Mouse (Mus musculus) forebrain, embryonic 14.5 days (tissue): ENCODE data around the gene Ggact. TPM values are rescaled to one million over a fixed set of nuclear protein-coding genes. Genes with fewer than 3 reads are reported as not detected.

Experiments used
- ATAC-seq: fragments of 200-750 bp; cut with Nextera tagmentation; 2 replicates; pipeline ENCODE4 v1.8.0; 2017; ENCODE audit warnings: mild to moderate bottlenecking, moderate library complexity
- DNase-seq: peaks from one replicate; pipeline ENCODE4 v3.0.0-alpha.2; 2015; ENCODE audit warnings: low spot score
- H3K27ac ChIP-seq: fragments of 300-500 bp; sonication (generic); 2 replicates; pipeline ENCODE4 v1.5.1; 2014; ENCODE audit warnings: low read depth, mild to moderate bottlenecking, control low read depth, low read length, moderate library complexity
- H3K27me3 ChIP-seq: fragments of 300-500 bp; sonication (generic); replicated peaks from 2 replicates; pipeline ENCODE4 v1.6.1; 2014; ENCODE audit warnings: low read length, control low read depth, mixed read lengths; ENCODE audit not compliant: control insufficient read depth, insufficient read depth
- H3K36me3 ChIP-seq: fragments of 300-500 bp; sonication (generic); 2 replicates; pipeline ENCODE4 v1.6.1; 2014; ENCODE audit warnings: low read length, control low read depth; ENCODE audit not compliant: control insufficient read depth, insufficient read depth
- H3K4me1 ChIP-seq: fragments of 300-500 bp; sonication (generic); 2 replicates; pipeline ENCODE4 v1.6.1; 2014; ENCODE audit warnings: antibody characterized with exemption, low read length, control low read depth; ENCODE audit not compliant: control insufficient read depth, insufficient read depth
- H3K4me2 ChIP-seq: fragments of 300-500 bp; sonication (generic); 2 replicates; pipeline ENCODE4 v1.6.1; 2014; ENCODE audit warnings: mild to moderate bottlenecking, control low read depth, low read length
- H3K4me3 ChIP-seq: fragments of 300-500 bp; sonication (generic); 2 replicates; pipeline ENCODE4 v1.5.1; 2014; ENCODE audit warnings: low read depth, low read length, control low read depth
- H3K9ac ChIP-seq: fragments of 300-500 bp; sonication (generic); 2 replicates; pipeline ENCODE4 v1.6.1; 2014; ENCODE audit warnings: mild to moderate bottlenecking, low read length, control low read depth, moderate library complexity
- H3K9me3 ChIP-seq: fragments of 300-500 bp; sonication (generic); replicated peaks from 2 replicates; pipeline ENCODE4 v1.6.1; 2016; ENCODE audit warnings: low read length, control low read depth, mixed read lengths; ENCODE audit not compliant: control insufficient read depth
- WGBS: fragments of 180-500 bp; shearing (Covaris S2); extraction: QIAGEN DNeasy Blood & Tissue Kit; methylation state at CpG from one replicate; pipeline ENCODE4 v1.1.7; 2014; 5-methylcytosine and 5-hydroxymethylcytosine counted together
- polyA plus RNA-seq: library from polyadenylated mRNA; unstranded; fragments of >200 nt; fragmentation: Nextera tagmentation; extraction: Ambion mirVana; gene quantifications from 2 replicates; pipeline ENCODE4 v1.2.1, GENCODE M21; 2014

Gene Ggact
- polyA plus RNA-seq, 1 experiment from 2014 or later, result 6.9 TPM

DNA sequence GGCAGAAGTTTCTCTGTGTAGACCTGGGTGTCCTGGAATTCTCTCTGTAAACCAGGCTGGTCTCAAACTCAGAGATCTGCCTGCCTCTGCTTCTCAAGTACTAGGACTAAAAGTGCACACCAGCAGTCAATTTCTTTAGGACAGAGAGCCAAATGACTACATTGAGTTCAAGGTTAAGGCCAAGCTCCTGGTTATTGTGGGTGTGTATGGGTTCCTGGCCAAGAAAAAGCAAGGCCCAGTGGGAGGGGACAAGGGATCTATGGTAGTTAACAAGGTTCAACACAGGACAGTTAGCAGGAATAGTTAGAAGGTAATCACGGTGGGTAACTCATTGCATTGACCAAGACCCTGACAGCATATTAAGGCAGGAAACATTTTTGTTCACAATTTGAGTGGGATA, 8.6 kb downstream of the Ggact start:
- Histone ChIP-seq H3K4me1 (peaks cover 11% of the 10 kb centered on the region; the same call in 1 of the 2 replicates), H3K4me2 (no peak overlapping the region), H3K27ac (no peak overlapping the region), H3K9ac (no peak overlapping the region), H3K36me3 (no peaks in the 10 kb centered on the region), H3K27me3 (no peaks in the 10 kb centered on the region), H3K4me3 (no peak overlapping the region), H3K9me3 (peaks cover 4% of the 10 kb centered on the region; the same call in 1 of the 2 replicates)
- WGBS, result 90% methylated on average over 1 of the region's 1 CpGs
- ATAC-seq (no peak), DNase-seq (no peak)

DNA sequence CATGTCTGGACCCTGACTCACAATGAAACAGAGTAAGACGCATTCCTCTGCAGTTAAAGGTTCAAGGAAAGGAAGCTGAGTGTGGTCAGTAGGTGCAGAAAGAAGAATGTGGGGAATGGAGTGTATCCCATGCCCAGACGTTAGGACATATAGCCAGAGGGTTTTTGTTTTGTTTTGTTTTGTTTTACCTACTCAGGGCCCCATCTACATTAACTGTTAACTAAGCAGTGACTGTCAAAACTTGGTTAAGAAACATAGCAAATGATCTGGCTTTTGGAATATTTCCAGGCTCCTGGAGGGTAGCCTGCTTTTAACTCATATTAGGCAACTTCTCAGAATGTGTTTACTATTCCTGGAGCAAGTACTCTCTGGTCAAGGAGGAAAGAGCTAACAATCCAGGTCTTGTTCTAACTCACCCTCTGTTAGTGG, 9.6 kb downstream of the Ggact start:
- H3K9me3 ChIP-seq, result peaks cover 4% of the 10 kb centered on the region; the same call in 1 of the 2 replicates

DNA sequence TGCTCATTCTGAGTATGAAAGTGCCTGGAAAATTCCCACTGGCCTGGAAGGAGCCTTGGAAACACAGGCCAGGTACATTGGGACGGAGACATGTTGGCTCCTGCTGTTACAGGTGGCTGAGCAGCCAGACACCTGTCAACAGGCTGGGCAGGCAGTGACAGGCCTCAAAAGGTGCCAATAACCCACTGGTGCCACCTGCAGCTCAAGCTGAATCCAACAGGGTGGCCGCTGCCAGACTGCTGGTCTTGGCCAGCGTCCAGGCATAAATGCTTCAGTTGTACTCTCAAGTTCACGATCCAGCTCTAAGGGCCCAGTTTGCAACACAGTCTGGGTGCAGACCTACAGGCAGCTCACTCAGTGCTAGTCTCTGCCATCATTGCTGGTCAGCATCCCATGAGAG, 10.7 kb downstream of the Ggact start:
- 38% methylated on average over 4 of the region's 4 CpGs for WGBS
- no peak overlapping the region for H3K4me2 ChIP-seq
- no peak overlapping the region for H3K27ac ChIP-seq
- no peaks in the 10 kb centered on the region for H3K36me3 ChIP-seq
- no peak overlapping the region for H3K4me3 ChIP-seq
- peak; percentile 83 for ATAC-seq
- DNase-seq, result peak; percentile 77
- H3K4me1 ChIP-seq, result peaks cover 11% of the 10 kb centered on the region; the same call in 1 of the 2 replicates
- no peaks in the 10 kb centered on the region; the same call in 1 of the 2 replicates for H3K9me3 ChIP-seq
- no peak overlapping the region for H3K9ac ChIP-seq
- H3K27me3 ChIP-seq, result no peaks in the 10 kb centered on the region

More for the DNA sequence above, 9.6 kb downstream of the Ggact start:
- Histone ChIP-seq H3K4me1 (peaks cover 11% of the 10 kb centered on the region; the same call in 1 of the 2 replicates), H3K27me3 (no peaks in the 10 kb centered on the region), H3K4me3 (no peak overlapping the region), H3K27ac (no peak overlapping the region), H3K4me2 (no peak overlapping the region), H3K9ac (no peak overlapping the region), H3K36me3 (no peaks in the 10 kb centered on the region)
- ATAC-seq (no peak), DNase-seq (peak; percentile 32)
- 49% methylated on average over 2 of the region's 2 CpGs for WGBS

DNA sequence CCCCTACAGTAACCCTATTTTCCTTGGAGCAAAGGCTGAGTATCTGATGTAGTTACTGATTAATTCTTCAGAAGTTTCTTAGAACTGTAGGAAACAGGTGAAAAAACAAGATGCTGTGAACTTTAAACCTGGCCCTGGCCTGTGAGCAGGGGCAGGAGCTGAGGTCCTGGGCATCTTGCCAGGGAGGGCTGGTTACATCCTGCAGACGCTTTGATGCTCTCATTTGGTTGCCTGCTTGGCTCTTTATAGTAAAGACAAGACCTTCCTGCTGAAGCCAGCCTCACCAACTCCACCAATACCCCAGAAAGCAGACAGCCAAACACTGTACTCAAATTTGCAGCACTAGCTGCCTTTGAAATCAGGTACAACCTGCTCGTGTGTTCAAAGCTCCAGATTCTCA, 11.4 kb downstream of the Ggact start:
- Histone ChIP-seq H3K4me2 (no peak overlapping the region), H3K36me3 (no peaks in the 10 kb centered on the region), H3K4me1 (peaks cover 11% of the 10 kb centered on the region; the same call in 1 of the 2 replicates), H3K27ac (no peak overlapping the region), H3K9ac (no peak overlapping the region), H3K27me3 (no peaks in the 10 kb centered on the region), H3K4me3 (no peak overlapping the region), H3K9me3 (no peaks in the 10 kb centered on the region; the same call in 1 of the 2 replicates)
- DNase-seq (peak; percentile 44), ATAC-seq (no peak)
- WGBS, result 40% methylated on average over 2 of the region's 2 CpGs

DNA sequence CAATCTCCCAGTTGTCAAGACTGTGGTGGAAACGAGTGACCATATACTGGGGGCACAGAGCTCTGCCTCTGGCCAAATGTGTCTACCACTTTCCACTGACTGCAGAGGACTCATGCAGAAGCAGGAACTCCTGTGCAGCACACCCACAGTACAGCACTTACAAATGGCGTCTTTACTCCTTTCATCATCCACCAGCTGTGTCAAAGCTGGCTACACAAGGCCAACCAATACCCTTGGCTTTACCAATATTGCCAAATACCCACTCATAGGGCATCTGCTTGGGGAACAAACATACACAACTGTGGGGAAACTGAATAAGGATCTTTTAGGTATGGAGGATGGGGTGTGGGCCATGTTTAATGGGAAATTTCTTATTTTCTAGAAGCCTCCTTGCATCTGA, 11.8 kb downstream of the Ggact start:
- 94% methylated on average over 2 of the region's 2 CpGs for WGBS
- peaks cover 11% of the 10 kb centered on the region; the same call in 1 of the 2 replicates for H3K4me1 ChIP-seq
- H3K27ac ChIP-seq, result no peak overlapping the region
- H3K4me3 ChIP-seq, result no peak overlapping the region
- ATAC-seq (no peak), DNase-seq (no peak)
- H3K36me3 ChIP-seq, result no peaks in the 10 kb centered on the region
- H3K4me2 ChIP-seq, result no peak overlapping the region
- H3K27me3 ChIP-seq, result no peaks in the 10 kb centered on the region
- no peak overlapping the region for H3K9ac ChIP-seq
- H3K9me3 ChIP-seq, result no peaks in the 10 kb centered on the region

DNA sequence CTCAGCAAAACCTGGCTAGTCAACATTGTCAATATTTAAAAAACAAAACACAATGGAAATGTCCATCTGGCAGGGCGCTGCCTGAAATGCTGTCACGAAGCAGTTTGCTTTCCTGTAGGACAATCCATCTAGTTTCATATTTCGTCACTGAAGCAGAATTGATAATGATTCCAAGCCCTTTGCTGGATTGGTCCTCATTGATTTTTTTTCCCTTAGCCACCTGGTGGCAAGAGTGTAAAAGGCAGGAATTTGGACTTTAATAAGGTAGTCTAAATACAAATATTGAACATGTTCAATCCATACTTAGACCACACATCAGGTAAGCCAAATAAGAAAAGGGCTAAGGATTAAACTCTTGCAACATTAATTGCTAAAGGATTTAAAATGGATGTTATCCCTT, 12.4 kb downstream of the Ggact start:
- Histone ChIP-seq H3K4me3 (no peak overlapping the region), H3K4me2 (no peak overlapping the region), H3K36me3 (no peaks in the 10 kb centered on the region), H3K9me3 (no peaks in the 10 kb centered on the region), H3K27ac (no peak overlapping the region), H3K4me1 (peaks cover 11% of the 10 kb centered on the region; the same call in 1 of the 2 replicates), H3K9ac (no peak overlapping the region), H3K27me3 (no peaks in the 10 kb centered on the region)
- ATAC-seq (no peak), DNase-seq (no peak)
- WGBS, result 78% methylated on average over 3 of the region's 3 CpGs

GRCm38 (mm10) chr14:122900679-122901078, 12.9 kb downstream of the Ggact start:
- ATAC-seq (peak; percentile 56; the same call in 1 of the 2 replicates), DNase-seq (no peak)
- Histone ChIP-seq H3K9ac (no peak overlapping the region), H3K36me3 (no peaks in the 10 kb centered on the region), H3K4me1 (peaks cover 11% of the 10 kb centered on the region; the same call in 1 of the 2 replicates), H3K27me3 (no peaks in the 10 kb centered on the region), H3K4me3 (no peak overlapping the region), H3K4me2 (no peak overlapping the region), H3K27ac (no peak overlapping the region), H3K9me3 (no peaks in the 10 kb centered on the region)

DNA sequence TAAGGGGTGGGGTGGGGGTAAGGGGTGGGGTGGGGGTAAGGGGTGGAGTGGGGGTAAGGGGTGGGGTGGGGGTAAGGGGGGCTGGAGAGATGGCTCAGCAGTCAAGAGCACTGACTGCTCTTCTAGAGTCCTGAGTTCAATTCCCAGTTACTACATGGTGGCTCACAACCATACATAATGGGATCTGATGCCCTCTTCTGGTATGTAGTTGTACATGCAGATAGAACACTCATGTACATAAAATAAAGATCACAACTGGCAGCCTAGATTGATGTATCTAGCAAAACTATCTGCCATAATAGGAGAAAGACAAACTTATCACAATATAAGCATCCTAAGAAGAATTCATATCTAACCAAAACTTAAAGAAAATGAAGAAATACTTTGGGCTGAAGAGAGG, 15.0 kb downstream of the Ggact start:
- Histone ChIP-seq H3K4me3 (no peak overlapping the region), H3K9me3 (no peaks in the 10 kb centered on the region), H3K27ac (no peak overlapping the region), H3K9ac (no peak overlapping the region), H3K27me3 (no peaks in the 10 kb centered on the region), H3K36me3 (no peaks in the 10 kb centered on the region), H3K4me2 (no peak overlapping the region), H3K4me1 (peaks cover 11% of the 10 kb centered on the region; the same call in 1 of the 2 replicates)
- no peak for ATAC-seq
- DNase-seq, result no peak

- H3K9ac ChIP-seq, result no peak overlapping the region
- no peak for DNase-seq
- 93% methylated on average over 1 of the region's 1 CpGs for WGBS
- no peak overlapping the region for H3K4me2 ChIP-seq
- H3K9me3 ChIP-seq, result no peaks in the 10 kb centered on the region
- no peak overlapping the region for H3K4me3 ChIP-seq
- H3K4me1 ChIP-seq, result peaks cover 6% of the 10 kb centered on the region; the same call in 1 of the 2 replicates
- no peak overlapping the region for H3K27ac ChIP-seq
- H3K27me3 ChIP-seq, result no peaks in the 10 kb centered on the region
- ATAC-seq, result no peak
- no peaks in the 10 kb centered on the region for H3K36me3 ChIP-seq
Observed at GRCm38 (mm10) chr14:122896106-122896505, 17.5 kb downstream of the Ggact start.
